Mouse (Mus musculus) G1E (cell line): ENCODE results near the gene Blmh. TPM values are rescaled to one million over a fixed set of nuclear protein-coding genes. Genes with fewer than 3 reads are reported as not detected.

ENCODE experiments used
- ATAC-seq: 2 replicates; pipeline ENCODE4 v1.8.0; 2016; ENCODE audit warnings: mild to moderate bottlenecking; ENCODE audit not compliant: insufficient number of reproducible peaks, poor library complexity, low FRiP score, severe bottlenecking; ENCODE audit errors: extremely low read depth
- DNase-seq: peaks from one replicate; pipeline ENCODE4 v3.0.0; 2012; ENCODE audit warnings: low spot score
- H3K27me3 ChIP-seq: 2 replicates; pipeline ENCODE4 v1.6.1; 2012; ENCODE audit warnings: mild to moderate bottlenecking, low read length, inconsistent platforms; ENCODE audit not compliant: insufficient read depth
- H3K36me3 ChIP-seq: replicated peaks from 2 replicates; pipeline ENCODE3; 2012; ENCODE audit warnings: mild to moderate bottlenecking, inconsistent platforms
- H3K4me1 ChIP-seq: 2 replicates; pipeline ENCODE4 v1.6.1; 2012; ENCODE audit warnings: low read depth, low read length, inconsistent platforms, mixed read lengths; ENCODE audit not compliant: insufficient read depth
- H3K4me3 ChIP-seq: 2 replicates; pipeline ENCODE4 v1.5.1; 2012; ENCODE audit warnings: low read depth, mild to moderate bottlenecking, inconsistent platforms, low read length, moderate library complexity, mixed read lengths
- H3K9me3 ChIP-seq: replicated peaks from 2 replicates; pipeline ENCODE4 v1.6.1; 2012; ENCODE audit warnings: inconsistent platforms
- CTCF ChIP-seq: IDR thresholded peaks from 2 replicates; pipeline ENCODE4 v1.5.1; 2012; ENCODE audit warnings: low read depth, low read length, inconsistent platforms, mixed read lengths
- GATA1 ChIP-seq: IDR thresholded peaks from 2 replicates; pipeline ENCODE4 v1.6.1; 2012; ENCODE audit warnings: borderline replicate concordance, low read length, inconsistent platforms, mixed read lengths
- GATA2 ChIP-seq: IDR thresholded peaks from 2 replicates; pipeline ENCODE4 v1.6.1; 2012; ENCODE audit warnings: low read depth, low read length, inconsistent platforms, borderline replicate concordance
- POLR2AphosphoS5 ChIP-seq: IDR thresholded peaks from 2 replicates; pipeline ENCODE4 v1.6.1; 2012; ENCODE audit warnings: low read depth, low read length, inconsistent platforms; ENCODE audit not compliant: insufficient replicate concordance
- TAL1 ChIP-seq: conservative IDR thresholded peaks from 2 replicates; pipeline ENCODE4 v1.6.1; 2012; ENCODE audit warnings: low read depth, low read length, inconsistent platforms, mixed read lengths
- polyA plus RNA-seq: library from polyadenylated mRNA; stranded (reverse); fragments of >175 nt; gene quantifications from 2 replicates; pipeline ENCODE4 v1.2.3, GENCODE M21; 2012
- total RNA-seq, 2 experiments: library from RNA; stranded (forward) in 1 of 2; stranded (reverse) in 1 of 2; fragments of 200-1000 nt in 1 of 2; fragments of >200 nt in 1 of 2; fragmentation: Nextera tagmentation in 1 of 2; gene quantifications; 2 replicates each; pipeline ENCODE4 v1.2.3; 2014 to 2017

Gene Blmh
- total and polyA plus RNA-seq, 3 experiments = 23.4 to 320 (median 150) TPM

DNA sequence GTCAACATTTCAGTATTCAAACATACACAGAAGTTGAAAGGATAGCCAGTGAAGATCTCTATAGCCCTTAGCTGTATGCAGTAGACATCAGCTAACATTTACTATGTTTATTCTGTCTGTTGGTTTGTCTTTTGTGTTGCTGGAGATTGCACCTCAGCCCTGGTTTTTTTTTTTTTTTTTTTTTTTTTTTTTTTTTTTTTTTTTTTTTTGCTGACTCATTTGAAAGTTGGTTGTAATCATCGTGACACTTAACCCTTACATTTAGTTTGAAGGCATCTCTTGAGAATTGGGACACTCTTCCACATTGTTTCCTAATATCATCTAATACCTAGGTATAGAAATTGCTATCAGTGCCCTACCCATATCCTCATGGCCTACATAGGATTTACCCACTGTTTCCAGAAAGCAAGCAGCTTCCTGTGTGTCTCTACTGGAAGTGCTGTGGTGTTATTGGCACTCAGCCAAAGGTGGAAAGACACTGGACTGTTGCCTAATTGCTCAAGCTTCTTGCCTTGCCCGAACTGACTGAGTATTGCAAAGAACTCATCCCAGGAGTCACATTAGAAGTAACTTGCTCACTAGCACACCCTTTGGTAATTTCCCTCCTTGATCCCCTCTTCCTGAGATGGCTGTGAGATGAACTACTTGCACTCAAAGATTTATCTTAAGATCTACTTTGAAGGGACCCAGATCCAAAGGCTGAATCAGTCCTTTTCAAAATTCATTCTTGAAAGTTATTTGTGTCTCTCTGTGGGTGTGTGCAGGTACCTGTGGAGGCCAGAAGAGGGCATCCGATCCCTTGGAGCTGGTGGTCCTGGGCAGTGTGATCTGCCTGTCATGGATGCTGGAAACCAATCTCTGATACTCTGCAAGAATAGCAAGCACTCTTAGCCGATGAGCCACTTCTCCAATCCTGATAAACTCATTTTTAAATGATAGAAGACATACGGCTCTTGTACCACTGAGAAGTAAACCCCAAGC lies 24.6 kb upstream of the Blmh start:
- Histone ChIP-seq H3K36me3 (no peaks in the 10 kb centered on the region), H3K9me3 (no peaks in the 10 kb centered on the region), H3K4me1 (peaks cover 24% of the 10 kb centered on the region), H3K4me3 (no peak overlapping the region), H3K27me3 (peaks cover 3% of the 10 kb centered on the region; the same call in 1 of the 2 replicates)
- DNase-seq (no peak), ATAC-seq (no peak)
- TF ChIP-seq GATA2 = no peak
- TF ChIP-seq POLR2AphosphoS5 = no peak
- no peak for TF ChIP-seq CTCF
- no peak for TF ChIP-seq GATA1
- no peak for TF ChIP-seq TAL1

DNA sequence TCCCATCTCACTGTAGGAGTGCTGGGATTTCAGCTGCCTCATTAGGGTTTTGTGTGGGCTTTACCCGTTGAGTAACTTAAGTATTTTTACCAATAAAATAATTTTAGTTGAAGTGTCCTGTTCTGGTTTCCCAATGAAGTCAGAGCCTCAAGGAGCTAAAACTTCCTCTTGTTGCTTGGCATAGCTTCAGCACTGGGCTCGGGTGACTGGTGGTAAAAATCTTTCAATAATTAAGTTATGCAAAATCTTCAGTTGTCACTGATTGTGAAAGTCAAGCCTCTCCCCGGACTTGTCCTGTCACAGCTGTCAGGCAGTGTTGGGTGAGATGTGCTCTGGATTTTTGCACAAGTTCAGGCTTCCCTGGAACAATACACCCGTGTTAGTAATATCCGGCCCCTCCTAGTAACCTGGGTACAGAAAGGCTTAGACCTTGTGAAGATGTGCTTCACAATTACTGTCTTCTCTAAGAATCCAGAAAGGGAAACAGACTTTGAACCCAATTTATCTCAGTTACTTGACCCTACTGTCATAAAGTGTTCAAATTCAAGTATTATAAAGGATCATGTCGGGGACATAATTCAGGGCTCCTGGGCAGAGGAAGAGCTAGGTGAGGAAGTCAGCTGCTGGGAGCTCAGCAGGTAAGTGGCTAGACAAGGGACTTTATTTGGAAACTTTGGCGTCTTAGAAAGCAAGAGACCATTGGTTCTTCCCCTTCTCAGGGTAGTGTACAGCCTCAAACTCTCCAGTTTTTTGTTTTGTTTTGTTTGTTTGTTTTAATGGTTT lies 22.8 kb upstream of the Blmh start, which contains the start of gene Tmigd1:
Gene Tmigd1 (plus strand): TSS at position 581 of the 783 bp plus-strand sequence.
- TF ChIP-seq TAL1 = no peak
- no peak for TF ChIP-seq GATA2
- no peak for TF ChIP-seq POLR2AphosphoS5
- TF ChIP-seq GATA1 = no peak
- TF ChIP-seq CTCF = no peak
- Histone ChIP-seq H3K9me3 (no peaks in the 10 kb centered on the region), H3K4me1 (peaks cover 21% of the 10 kb centered on the region), H3K4me3 (no peak within 1 kb of the TSS), H3K27me3 (peaks cover 8% of the 10 kb centered on the region), H3K36me3 (no peaks in the 10 kb centered on the region)
- DNase-seq (no peak), ATAC-seq (no peak)

DNA sequence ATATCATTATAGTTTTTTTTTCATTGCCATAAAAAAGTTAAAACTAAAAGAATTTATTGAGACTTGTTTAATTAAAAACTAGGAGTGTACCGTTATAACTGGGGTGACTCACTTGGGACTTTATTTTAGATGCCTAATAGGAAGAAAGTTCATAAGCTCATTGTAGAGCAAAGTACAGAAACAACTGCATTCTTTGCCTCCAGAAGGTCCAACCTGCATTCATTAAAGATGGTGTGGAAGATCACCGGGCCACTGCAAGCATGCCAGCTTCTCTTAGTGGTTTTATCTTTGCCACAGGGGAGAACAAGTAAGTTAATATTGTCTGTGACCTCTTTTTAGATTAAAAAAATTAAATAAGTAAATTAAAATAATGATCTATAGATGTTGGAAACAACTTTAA lies 20.3 kb upstream of the Blmh start:
- Histone ChIP-seq H3K4me1 (peaks cover 6% of the 10 kb centered on the region), H3K36me3 (no peaks in the 10 kb centered on the region), H3K27me3 (peaks cover 19% of the 10 kb centered on the region), H3K9me3 (no peaks in the 10 kb centered on the region), H3K4me3 (no peak overlapping the region)
- DNase-seq (no peak), ATAC-seq (no peak)
- TF ChIP-seq POLR2AphosphoS5 (no peak), GATA1 (no peak), TAL1 (no peak), CTCF (no peak), GATA2 (no peak)

DNA sequence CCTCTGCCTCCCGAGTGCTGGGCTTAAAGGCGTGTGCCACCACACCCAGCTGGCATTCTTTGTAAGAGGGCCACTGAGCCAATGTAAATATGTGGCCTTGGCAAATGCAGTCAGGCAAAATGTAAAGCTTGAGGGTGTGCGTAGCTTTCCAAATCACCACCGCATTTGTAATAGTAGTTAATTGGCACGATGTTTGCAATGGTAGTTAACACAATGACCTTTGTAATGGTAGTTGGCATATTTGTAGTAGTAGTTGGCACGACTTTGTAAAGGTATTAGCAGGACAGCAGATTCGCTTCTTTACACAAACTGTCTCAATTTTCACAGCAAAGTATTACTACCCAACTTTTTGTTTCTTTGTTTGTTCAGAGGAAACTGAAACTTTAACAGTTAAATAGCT lies 16.0 kb upstream of the Blmh start:
- no peak overlapping the region for H3K4me3 ChIP-seq
- no peaks in the 10 kb centered on the region for H3K9me3 ChIP-seq
- TF ChIP-seq CTCF (no peak), TAL1 (no peak), POLR2AphosphoS5 (no peak), GATA1 (no peak), GATA2 (no peak)
- H3K27me3 ChIP-seq = peaks cover 50% of the 10 kb centered on the region
- no peaks in the 10 kb centered on the region; the same call in 1 of the 2 replicates for H3K4me1 ChIP-seq
- DNase-seq = no peak
- no peaks in the 10 kb centered on the region for H3K36me3 ChIP-seq
- no peak for ATAC-seq

DNA sequence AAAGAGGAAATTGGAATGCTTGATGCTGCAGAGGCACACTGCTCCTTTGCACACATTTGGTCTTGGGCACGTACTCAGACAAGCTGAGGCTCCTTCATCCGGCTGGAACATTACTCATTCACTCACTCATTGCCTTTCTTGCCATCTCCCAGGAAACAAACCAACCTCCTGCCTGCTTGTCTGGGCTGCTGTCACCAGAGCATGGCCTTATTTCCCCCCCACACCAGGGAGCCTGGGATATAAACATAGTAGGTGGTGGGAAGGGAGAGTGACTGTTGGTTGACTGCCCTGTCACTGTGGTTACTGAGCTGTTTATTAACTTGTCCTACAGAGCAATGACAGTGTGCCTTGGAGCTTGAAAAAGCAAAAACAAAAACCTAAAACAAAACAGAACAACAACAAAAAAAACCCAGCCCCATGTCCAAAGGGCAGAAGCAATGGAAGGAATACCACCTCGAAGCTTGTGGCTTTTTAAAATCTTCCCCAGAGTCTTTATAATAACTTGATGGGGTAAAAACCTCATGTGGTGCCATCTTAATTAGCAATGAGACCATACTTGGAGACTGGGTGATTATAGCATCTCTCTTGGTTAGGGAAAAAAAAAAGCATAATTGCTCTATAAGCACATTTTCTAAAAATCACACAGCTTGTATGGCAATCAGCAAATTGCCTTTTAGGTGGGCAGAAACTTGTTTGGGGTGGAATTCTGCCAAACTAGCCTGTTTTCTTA lies 13.1 kb upstream of the Blmh start:
- Histone ChIP-seq H3K4me1 (peaks cover 3% of the 10 kb centered on the region), H3K9me3 (no peaks in the 10 kb centered on the region), H3K27me3 (peaks cover 54% of the 10 kb centered on the region), H3K4me3 (no peak overlapping the region), H3K36me3 (no peaks in the 10 kb centered on the region)
- DNase-seq (no peak), ATAC-seq (no peak)
- TF ChIP-seq CTCF (no peak), TAL1 (no peak), POLR2AphosphoS5 (no peak), GATA1 (no peak), GATA2 (no peak)

DNA sequence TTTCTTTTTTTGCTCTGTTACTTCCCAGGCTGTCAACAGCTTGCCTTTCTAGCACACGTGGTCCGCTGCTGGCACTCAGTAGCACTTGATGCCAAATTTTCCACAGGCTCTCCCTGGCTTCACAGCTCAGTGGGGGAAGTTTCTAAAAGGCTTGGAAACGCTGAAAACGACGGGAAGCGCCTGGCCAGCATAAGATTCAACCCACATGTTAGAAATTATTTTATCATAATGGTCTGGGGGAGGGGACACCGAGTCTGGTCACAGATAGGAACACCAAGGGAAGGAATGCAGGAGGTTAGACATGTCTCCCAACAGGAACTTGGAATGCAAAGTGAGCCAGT lies 12.6 kb upstream of the Blmh start:
- Histone ChIP-seq H3K4me1 (peaks cover 4% of the 10 kb centered on the region), H3K4me3 (no peak overlapping the region), H3K9me3 (no peaks in the 10 kb centered on the region), H3K36me3 (no peaks in the 10 kb centered on the region), H3K27me3 (peaks cover 55% of the 10 kb centered on the region)
- ATAC-seq (no peak), DNase-seq (no peak)
- TF ChIP-seq CTCF = no peak
- no peak for TF ChIP-seq GATA2
- no peak for TF ChIP-seq POLR2AphosphoS5
- TF ChIP-seq TAL1 = no peak
- TF ChIP-seq GATA1 = no peak
